Mouse (Mus musculus): ENCODE results near the gene Gm9495. TPM values are rescaled to one million over a fixed set of nuclear protein-coding genes. Genes with fewer than 3 reads are reported as not detected.
"Not testable (repeated sequence)": the region's sequence is repeated elsewhere in the genome, so short reads cannot be mapped to it uniquely, and the experiment has no call there.

The Gm9495 gene
- total RNA-seq (2015; ENCODE audit: low replicate concordance): not detected in 2 replicates
- not detected in 2 replicates for total RNA-seq (2017; ENCODE audit: low replicate concordance)

DNA sequence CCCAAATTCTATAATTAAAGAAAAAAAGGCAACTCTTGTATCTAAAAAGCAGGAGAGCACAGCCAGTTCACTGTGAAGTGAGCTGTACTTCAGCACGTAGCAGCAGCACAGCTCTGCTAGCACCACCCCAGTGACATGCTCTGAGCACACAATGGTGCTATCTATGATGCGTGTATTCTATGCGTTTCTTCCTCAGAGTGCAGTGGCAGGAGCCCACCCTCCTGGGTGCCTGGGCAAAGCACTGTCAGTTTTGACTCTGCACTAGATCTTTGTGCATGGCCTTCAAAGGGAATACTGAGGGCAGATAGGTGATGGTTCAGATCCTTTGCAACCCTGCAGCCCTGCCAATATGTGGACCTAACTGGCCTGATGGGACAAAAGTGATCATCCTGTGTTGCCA is at the start of gene Gm9495:
Gene Gm9495, minus strand, starts transcription at position 101 of the 400 bp plus-strand sequence.
- not testable (repeated sequence) for ATAC-seq (replicated peaks; ENCODE audit: low FRiP score, poor library complexity, severe bottlenecking)

- not testable (repeated sequence) for ATAC-seq (replicated peaks; ENCODE audit: low FRiP score, poor library complexity, severe bottlenecking)
Observed at GRCm38 (mm10) chr8:69474946-69475345, 21.6 kb upstream of the Gm9495 start.

DNA sequence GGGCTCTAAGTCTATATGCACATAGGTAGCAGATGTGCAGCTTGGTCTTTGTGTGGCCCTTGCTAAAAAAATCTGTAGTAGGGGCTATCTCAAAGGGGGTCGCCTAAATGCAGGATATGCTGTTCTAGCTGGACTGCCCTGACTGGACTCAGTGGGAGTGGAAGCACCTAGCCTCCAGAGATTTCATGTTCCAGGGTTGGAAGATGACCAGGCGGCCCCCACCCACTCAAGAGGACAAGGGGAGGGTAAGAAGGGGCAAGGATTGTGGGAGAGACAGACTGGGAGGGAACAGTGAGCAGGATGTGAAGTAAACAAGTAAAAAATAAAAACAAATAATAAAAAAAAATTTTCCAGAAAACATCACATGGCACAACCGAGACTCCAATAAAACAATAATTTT is 33.3 kb downstream of the Gm9495 start:
- not testable (repeated sequence) for ATAC-seq (replicated peaks; ENCODE audit: low FRiP score, poor library complexity, severe bottlenecking)

GRCm38 (mm10) chr8:69414326-69414725 is 39.0 kb downstream of the Gm9495 start:
- ATAC-seq (replicated peaks; ENCODE audit: low FRiP score, poor library complexity, severe bottlenecking): no peak

DNA sequence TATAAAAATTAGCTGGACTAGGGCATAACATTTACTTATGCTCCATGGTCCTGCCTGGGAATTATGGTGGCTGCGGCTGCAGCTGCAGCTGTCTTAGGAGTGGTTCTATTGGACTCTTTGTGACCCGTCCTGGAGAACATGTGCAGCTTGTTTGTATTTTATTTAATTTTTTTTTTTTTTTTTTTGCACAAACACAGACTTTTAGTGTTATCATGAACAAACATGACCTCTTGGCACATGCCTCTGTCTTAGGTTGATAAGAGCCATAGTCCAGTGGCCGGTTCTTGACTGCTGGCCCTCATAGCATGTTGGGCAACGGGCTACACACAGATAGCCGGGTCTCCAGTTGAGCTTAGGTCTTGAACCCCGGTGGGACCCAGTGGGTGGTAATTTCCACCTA is 48.6 kb downstream of the Gm9495 start:
- no peak for ATAC-seq (replicated peaks; ENCODE audit: low FRiP score, poor library complexity, severe bottlenecking)

DNA sequence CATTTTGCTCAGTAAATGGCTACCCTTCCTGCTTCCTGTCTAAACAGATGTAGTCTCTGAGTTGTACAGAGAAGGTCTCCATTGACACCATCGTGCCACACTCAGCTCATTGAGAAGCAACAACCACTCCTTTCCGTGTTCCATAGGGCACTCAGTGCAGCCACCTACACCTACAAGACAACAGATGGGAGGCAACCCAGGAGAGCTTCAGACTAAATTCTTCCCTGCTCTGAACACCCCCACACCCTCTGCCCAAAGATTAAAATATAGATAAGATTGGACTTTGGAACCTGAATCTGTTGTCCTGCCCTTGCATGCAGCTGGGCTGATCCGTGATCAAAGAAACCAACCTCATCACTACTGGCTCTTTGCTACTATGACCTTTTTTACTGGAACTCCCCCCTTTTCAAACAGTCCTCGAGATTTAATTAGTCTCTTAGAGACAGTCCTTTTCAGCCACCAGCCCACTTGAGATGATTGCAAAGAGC is 53.4 kb downstream of the Gm9495 start:
- no peak for ATAC-seq (replicated peaks; ENCODE audit: low FRiP score, poor library complexity, severe bottlenecking)

DNA sequence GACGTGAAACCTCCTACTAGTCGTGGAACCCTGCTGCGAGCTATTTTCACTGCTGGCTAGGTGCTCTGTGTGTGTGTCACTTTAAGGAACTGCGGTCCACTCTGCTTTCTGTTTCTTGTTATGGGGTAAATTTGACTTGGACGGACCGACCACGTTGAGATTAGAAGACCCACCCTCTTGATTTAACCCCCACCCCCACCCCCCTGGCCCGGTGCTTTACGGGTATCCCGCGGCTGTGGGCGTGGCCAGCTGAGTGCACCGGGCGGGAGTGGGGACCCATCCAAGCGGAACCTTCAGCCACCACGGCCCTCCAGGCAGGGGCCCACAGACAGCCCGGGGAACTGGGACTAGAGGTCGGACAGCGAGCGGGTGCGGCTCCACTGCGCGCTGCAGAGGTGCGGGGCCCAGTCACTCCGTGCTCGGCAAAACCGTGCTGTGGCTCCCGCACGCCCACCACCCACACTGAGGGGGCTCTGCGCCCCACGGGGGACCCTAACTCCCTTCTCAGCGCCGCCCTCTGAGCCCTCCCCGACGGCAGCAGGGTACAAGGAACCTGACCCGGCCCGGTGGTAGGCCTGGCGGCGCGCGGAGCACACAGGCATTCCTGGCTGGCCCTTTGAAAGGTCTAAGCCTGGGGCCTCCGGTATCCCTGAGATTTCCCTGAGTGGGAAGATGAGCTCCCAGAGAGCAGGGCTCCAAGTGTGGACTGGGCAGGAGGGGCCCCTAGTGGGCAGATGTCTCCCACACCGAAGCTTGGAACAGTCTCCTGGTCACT is 54.0 kb downstream of the Gm9495 start:
- no peak for ATAC-seq (replicated peaks; ENCODE audit: low FRiP score, poor library complexity, severe bottlenecking)

DNA sequence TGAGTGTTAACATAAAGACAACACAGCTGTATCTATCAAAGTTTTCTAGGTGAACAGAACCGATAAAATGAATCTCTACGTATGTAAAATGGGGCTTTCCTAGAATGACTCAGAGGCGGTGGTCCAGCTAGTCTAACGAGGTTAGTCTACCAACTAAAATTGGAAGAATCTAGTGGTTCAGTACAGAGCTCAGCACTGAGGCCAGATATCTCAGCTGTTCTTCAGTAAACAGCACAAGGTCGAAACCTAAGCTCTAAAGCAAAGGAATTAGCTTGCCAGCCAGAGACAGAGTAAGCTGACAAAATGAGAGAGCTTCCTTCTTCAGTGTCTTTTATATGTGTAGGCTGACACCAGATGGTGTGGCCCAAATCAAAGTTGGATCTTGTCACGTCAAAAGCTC is 57.2 kb downstream of the Gm9495 start:
- no peak for ATAC-seq (replicated peaks; ENCODE audit: low FRiP score, poor library complexity, severe bottlenecking)

DNA sequence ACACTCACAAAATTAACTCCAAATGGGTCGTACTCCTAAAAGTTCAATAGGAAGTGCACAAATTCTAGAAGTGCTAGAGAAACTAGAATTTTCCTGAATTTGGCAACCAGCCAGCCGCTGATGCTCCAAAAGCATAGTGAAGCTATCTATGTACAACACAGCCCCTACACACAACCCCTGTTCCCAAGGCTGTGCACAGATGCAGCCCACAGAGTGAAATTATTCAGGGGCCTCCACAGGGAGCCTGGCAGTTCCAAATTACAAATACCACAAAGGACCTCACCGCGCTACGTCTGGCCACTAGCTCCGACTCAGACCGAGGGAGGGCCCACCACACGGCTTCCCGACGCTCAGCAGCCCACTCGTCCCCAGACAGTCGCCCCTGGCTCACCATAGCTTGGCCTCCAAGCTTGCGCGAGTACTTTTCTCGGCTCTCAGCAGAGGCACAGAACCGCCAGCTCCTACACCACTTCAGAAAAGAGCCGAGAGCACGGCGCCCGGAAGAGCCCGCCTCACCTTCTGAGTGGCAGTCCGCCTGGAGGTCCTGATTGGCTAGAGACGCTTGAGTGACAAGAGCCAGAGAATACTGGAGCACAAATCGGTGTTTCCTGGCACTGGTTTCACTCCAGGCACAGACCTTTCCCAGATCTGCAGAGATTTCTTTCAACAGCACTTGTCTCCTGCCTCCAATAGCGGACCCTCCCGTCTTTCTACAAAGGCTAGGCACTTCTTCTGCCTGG is 58.1 kb downstream of the Gm9495 start:
- ATAC-seq (replicated peaks; ENCODE audit: low FRiP score, poor library complexity, severe bottlenecking): no peak

- ATAC-seq (replicated peaks; ENCODE audit: low FRiP score, poor library complexity, severe bottlenecking): no peak
Observed at GRCm38 (mm10) chr8:69384361-69384760, 69.0 kb downstream of the Gm9495 start.

Other genes starting within 250 kb of the Gm9495 start
- 1.3 and 7.9 TPM in 2 replicates for gene Zfp930, start 244.5 kb downstream of the Gm9495 start, total RNA-seq (2015; ENCODE audit: low replicate concordance)
- 2.9 and 3.5 TPM in 2 replicates for gene Zfp930, start 244.5 kb downstream of the Gm9495 start, total RNA-seq (2017; ENCODE audit: low replicate concordance)
- 4.3 TPM in 1 of 2 replicates, not detected in the other for gene D130040H23Rik, start 182.5 kb downstream of the Gm9495 start, total RNA-seq (2015; ENCODE audit: low replicate concordance)
- gene D130040H23Rik, start 182.5 kb downstream of the Gm9495 start, total RNA-seq (2017; ENCODE audit: low replicate concordance): 1.5 and 2.7 TPM in 2 replicates
- gene Gm7697, start 69.4 kb upstream of the Gm9495 start, total RNA-seq (2015; ENCODE audit: low replicate concordance): not detected in 2 replicates
- gene Gm7697, start 69.4 kb upstream of the Gm9495 start, total RNA-seq (2017; ENCODE audit: low replicate concordance): not detected in 2 replicates
- gene Zfp868, start 172.0 kb upstream of the Gm9495 start, total RNA-seq (2015; ENCODE audit: low replicate concordance): 10.8 and 10.9 TPM in 2 replicates
- 21.5 and 24.0 TPM in 2 replicates for gene Zfp868, start 172.0 kb upstream of the Gm9495 start, total RNA-seq (2017; ENCODE audit: low replicate concordance)
- gene Zfp964, start 200.9 kb upstream of the Gm9495 start, total RNA-seq (2015; ENCODE audit: low replicate concordance): not detected in 2 replicates
- gene Zfp964, start 200.9 kb upstream of the Gm9495 start, total RNA-seq (2017; ENCODE audit: low replicate concordance): not detected in 2 replicates

Measured in erythroid progenitor cell, adult 5-6 weeks (primary cell).